Mouse (Mus musculus): ENCODE results near the gene Clcn2.

- no peak for TF ChIP-seq POLR2A (IDR thresholded peaks at IDR 0.05; ENCODE audit: insufficient read length, low read depth)
- TF ChIP-seq POLR2AphosphoS2 (IDR thresholded peaks at IDR 0.05; ENCODE audit: insufficient read length, low read depth): no peak
- no peak for TF ChIP-seq USF1 (IDR thresholded peaks at IDR 0.05; ENCODE audit: low read depth)
- TF ChIP-seq CEBPB (IDR thresholded peaks at IDR 0.05; ENCODE audit: insufficient read depth, poor library complexity, severe bottlenecking): no peak
- TF ChIP-seq MYOD1 (IDR thresholded peaks at IDR 0.05; ENCODE audit: control insufficient read depth in 1 of 3, insufficient read length in 2 of 3, low read depth in 2 of 3): no peak
- no peak for TF ChIP-seq REST (IDR thresholded peaks at IDR 0.05; ENCODE audit: insufficient read depth, insufficient read length)
- no peak for TF ChIP-seq TCF12 (IDR thresholded peaks at IDR 0.05; ENCODE audit: insufficient read depth, poor library complexity, severe bottlenecking)
- TF ChIP-seq TCF3 (IDR thresholded peaks at IDR 0.05; ENCODE audit: insufficient read length, low read depth): no peak
- TF ChIP-seq MYOG (IDR thresholded peaks at IDR 0.05; ENCODE audit: control insufficient read depth in 1 of 3, insufficient read depth in 1 of 3, insufficient read length in 2 of 3, low read depth in 2 of 3): no peak
- no peak for TF ChIP-seq E2F4 (IDR thresholded peaks at IDR 0.05; ENCODE audit: insufficient read depth)
These were observed 11.8 kb downstream of the Clcn2 start for GRCm38 (mm10) chr16:20705786-20706185.
